Mouse (Mus musculus) forebrain, postnatal 0 days (tissue): Measurements from ENCODE around the gene Srgap2. TPM values are rescaled to one million over a fixed set of nuclear protein-coding genes. Genes with fewer than 3 reads are reported as not detected.

ENCODE experiments used
- ATAC-seq: fragments of 200-750 bp; cut with Nextera tagmentation; 2 replicates; pipeline ENCODE4 v1.8.0; 2017; ENCODE audit warnings: mild to moderate bottlenecking, moderate library complexity
- DNase-seq: peaks from one replicate; pipeline ENCODE4 v3.0.0-alpha.2; 2015
- H3K27ac ChIP-seq: fragments of 300-500 bp; sonication (generic); 2 replicates; pipeline ENCODE4 v1.5.1; 2014; ENCODE audit warnings: low read depth, mild to moderate bottlenecking, antibody characterized with exemption, low read length, moderate library complexity, mixed read lengths
- H3K27me3 ChIP-seq: fragments of 300-500 bp; sonication (generic); 2 replicates; pipeline ENCODE4 v1.6.1; 2014; ENCODE audit warnings: mild to moderate bottlenecking, low read length, mixed read lengths; ENCODE audit not compliant: insufficient read depth
- H3K36me3 ChIP-seq: fragments of 300-500 bp; sonication (generic); 2 replicates; pipeline ENCODE4 v1.6.1; 2014; ENCODE audit warnings: mild to moderate bottlenecking, moderate library complexity; ENCODE audit not compliant: insufficient read depth
- H3K4me1 ChIP-seq: fragments of 300-500 bp; sonication (generic); 2 replicates; pipeline ENCODE4 v1.6.1; 2014; ENCODE audit warnings: antibody characterized with exemption; ENCODE audit not compliant: insufficient read depth
- H3K4me2 ChIP-seq: fragments of 300-500 bp; sonication (generic); 2 replicates; pipeline ENCODE4 v1.6.1; 2014; ENCODE audit warnings: low read depth, mild to moderate bottlenecking, moderate library complexity
- H3K4me3 ChIP-seq: fragments of 300-500 bp; sonication (generic); 2 replicates; pipeline ENCODE4 v1.5.1; 2014; ENCODE audit warnings: low read depth, low read length, mixed read lengths
- H3K9ac ChIP-seq: fragments of 300-500 bp; sonication (generic); 2 replicates; pipeline ENCODE4 v1.6.1; 2014; ENCODE audit warnings: mild to moderate bottlenecking
- H3K9me3 ChIP-seq: fragments of 300-500 bp; sonication (generic); 2 replicates; pipeline ENCODE4 v1.6.1; 2016; ENCODE audit warnings: low read length
- CTCF ChIP-seq: sonication (generic); IDR thresholded peaks from 2 replicates; pipeline ENCODE4 v1.5.1; 2016; ENCODE audit warnings: antibody characterized with exemption, control low read depth, low read depth
- WGBS: fragments of 180-500 bp; shearing (Covaris S2); extraction: QIAGEN DNeasy Blood & Tissue Kit; methylation state at CpG from one replicate; pipeline ENCODE4 v1.1.7; 2014; 5-methylcytosine and 5-hydroxymethylcytosine counted together
- polyA plus RNA-seq: library from polyadenylated mRNA; unstranded; fragments of >200 nt; fragmentation: Nextera tagmentation; extraction: Ambion mirVana; gene quantifications from 2 replicates; pipeline ENCODE4 v1.2.1, GENCODE M21; 2015
- total RNA-seq: library from RNA; depleted of rRNA; stranded (reverse); fragments of >200 nt; gene quantifications from 2 replicates; pipeline ENCODE4 v1.2.3, GENCODE M21; 2014

Gene Srgap2
- total and polyA plus RNA-seq, 2 experiments from 2014 or later: 28.1 to 68.4 TPM

DNA sequence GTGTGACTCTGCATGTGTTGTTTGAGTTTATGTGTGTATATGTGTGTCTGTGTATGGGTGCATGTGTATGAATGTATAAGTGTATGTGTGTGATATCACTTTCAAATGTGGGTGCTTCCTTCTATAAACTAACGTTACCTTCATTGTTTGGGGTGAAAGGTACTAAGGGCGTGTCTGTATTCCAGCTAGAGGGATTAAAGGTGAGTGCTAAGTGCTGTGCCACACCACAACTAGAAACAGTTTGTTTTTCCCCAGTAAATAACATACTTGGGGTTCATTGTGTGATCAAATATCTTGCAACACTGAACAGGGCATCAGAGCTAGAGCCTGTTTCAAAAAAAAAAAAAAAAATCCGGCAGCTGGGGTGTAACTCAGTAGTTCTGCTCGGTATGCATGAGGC, 245.4 kb downstream of the Srgap2 start:
- DNase-seq (no peak), ATAC-seq (no peak)
- peaks cover 3% of the 10 kb centered on the region for H3K36me3 ChIP-seq
- no peaks in the 10 kb centered on the region for H3K27me3 ChIP-seq
- no peak overlapping the region for H3K27ac ChIP-seq
- H3K4me1 ChIP-seq: no peaks in the 10 kb centered on the region
- H3K9ac ChIP-seq: no peak overlapping the region
- WGBS: 45% methylated on average over 4 of the region's 4 CpGs
- no peaks in the 10 kb centered on the region for H3K9me3 ChIP-seq
- no peak overlapping the region for H3K4me3 ChIP-seq
- H3K4me2 ChIP-seq: no peak overlapping the region
- no peak for TF ChIP-seq CTCF

DNA sequence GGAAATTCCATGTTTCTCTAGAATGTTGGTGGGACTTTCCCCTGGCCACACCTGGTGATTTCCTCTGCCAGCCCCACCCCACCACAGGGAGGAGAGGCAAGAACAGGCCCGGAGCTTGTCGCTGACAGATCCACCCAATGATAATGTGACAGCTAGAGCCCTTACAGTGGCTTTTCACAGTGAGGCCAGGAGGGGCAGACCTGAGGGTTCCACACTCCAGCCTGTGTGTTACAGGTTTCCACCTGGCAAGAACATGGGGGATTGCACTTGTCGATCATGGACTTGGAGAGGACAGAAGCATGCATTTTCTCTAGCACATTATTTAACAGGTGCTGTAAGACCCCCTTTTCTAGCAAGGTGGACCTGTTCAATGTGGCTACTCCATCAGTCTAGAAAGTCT, 246.9 kb downstream of the Srgap2 start:
- ATAC-seq: no peak
- no peak for TF ChIP-seq CTCF

DNA sequence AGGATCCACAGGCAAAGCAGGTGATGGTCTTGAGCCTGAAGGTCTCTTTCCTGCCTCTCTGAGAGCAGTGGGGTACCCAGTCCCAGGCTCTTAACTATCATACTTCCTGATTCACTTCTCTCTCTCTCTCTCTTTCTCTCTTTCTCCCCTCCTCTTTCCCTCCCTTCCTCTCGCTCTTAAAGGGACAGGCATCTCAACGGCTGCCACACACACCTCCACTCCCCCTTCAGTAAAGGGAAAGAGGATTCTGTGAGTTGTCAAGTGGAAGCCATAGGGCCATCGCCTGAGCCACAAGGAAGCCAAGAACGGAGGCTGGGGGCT, 247.7 kb downstream of the Srgap2 start, which contains the start of gene Ikbke:
TSS of gene Ikbke (minus strand) at position 151 of the 321 bp plus-strand sequence.
- H3K36me3 ChIP-seq: no peaks in the 10 kb centered on the region
- TF ChIP-seq CTCF: no peak
- no peak within 1 kb of the TSS for H3K4me3 ChIP-seq

More for the DNA sequence above, 246.9 kb downstream of the Srgap2 start:
- H3K9me3 ChIP-seq: no peaks in the 10 kb centered on the region
- H3K27me3 ChIP-seq: no peaks in the 10 kb centered on the region
- H3K9ac ChIP-seq: no peak overlapping the region
- no peaks in the 10 kb centered on the region for H3K36me3 ChIP-seq
- no peak overlapping the region for H3K27ac ChIP-seq
- H3K4me1 ChIP-seq: no peaks in the 10 kb centered on the region
- DNase-seq: no peak
- no peak overlapping the region for H3K4me2 ChIP-seq
- no peak overlapping the region for H3K4me3 ChIP-seq
- 69% methylated on average over 3 of the region's 3 CpGs for WGBS

DNA sequence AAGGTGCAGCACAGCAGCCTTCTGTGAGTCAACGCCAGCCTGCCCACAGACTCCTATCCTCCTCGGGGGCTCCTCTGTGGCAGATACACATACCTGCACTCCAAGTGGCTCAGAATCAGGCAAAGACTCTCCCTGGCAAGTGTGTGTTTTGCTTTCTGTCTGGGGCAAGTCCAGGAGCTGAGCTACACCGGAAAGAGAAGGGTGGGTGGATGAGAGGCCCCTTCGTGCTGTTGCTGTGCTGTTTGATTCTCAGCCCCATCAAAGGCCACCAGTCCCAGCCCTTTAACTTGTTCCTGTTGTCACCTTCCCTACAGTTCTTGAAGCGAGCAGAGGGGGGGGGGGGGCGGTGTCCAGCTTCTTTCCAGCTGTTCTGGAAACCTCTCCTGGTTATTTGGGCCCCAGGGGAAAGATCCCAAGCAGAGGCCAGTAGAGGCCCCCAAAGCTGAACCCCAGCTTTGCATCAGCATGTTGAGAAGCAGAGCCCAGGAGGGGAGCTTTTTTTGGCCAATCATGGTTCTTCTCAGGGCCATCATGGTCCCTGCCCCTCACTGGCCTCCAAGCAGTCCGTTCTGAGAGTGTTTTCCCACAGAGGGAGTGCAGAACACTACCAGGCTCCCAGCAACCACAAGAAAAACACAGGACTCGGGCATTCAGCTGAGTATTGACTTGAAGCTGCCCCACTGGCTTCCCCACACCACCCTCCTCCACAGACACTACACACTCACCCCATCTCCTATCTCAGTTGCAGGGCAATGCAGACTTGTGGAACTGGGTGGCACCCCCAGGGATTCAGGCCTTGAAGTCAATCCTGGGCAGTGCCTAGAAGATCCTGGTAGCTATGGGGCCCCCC, 248.3 kb downstream of the Srgap2 start:
- DNase-seq: no peak
- Histone ChIP-seq H3K4me1 (no peaks in the 10 kb centered on the region), H3K4me2 (no peak overlapping the region), H3K27ac (no peak overlapping the region), H3K36me3 (no peaks in the 10 kb centered on the region), H3K27me3 (no peaks in the 10 kb centered on the region), H3K4me3 (no peak overlapping the region), H3K9ac (no peak overlapping the region), H3K9me3 (no peaks in the 10 kb centered on the region)
- no peak for ATAC-seq
- TF ChIP-seq CTCF: no peak
- 58% methylated on average over 7 of the region's 8 CpGs for WGBS

More for the DNA sequence above, 247.7 kb downstream of the Srgap2 start, which contains the start of gene Ikbke:
- 40% methylated on average over 4 of the region's 4 CpGs for WGBS
- H3K4me1 ChIP-seq: no peaks in the 10 kb centered on the region
- ATAC-seq (no peak), DNase-seq (no peak)
- H3K9ac ChIP-seq: no peak within 1 kb of the TSS
- H3K27ac ChIP-seq: no peak within 1 kb of the TSS
- no peak within 1 kb of the TSS for H3K4me2 ChIP-seq
- H3K9me3 ChIP-seq: no peaks in the 10 kb centered on the region
- H3K27me3 ChIP-seq: no peaks in the 10 kb centered on the region

DNA sequence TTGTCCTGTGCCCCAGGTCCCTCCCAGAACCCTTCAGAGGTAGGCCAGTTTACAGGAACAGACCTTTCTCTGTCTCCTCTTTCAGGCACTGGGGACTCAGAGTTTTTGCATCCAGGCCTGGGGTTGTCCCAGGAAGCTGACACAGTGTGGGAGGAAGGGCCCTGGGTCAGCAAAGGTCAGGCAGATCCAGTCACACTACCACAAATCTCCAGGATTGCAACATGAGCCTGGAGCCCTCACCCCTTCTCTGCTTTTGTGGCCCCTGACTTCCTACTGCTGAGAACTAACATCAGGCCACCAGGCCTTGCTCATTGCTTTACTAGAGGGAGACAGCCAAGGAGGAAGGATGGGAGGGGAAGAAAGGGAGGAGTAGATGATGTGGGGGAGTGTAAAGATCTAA, 250.3 kb downstream of the Srgap2 start:
- no peak for DNase-seq
- Histone ChIP-seq H3K4me1 (no peaks in the 10 kb centered on the region), H3K9ac (no peak overlapping the region), H3K9me3 (no peaks in the 10 kb centered on the region), H3K4me3 (no peak overlapping the region), H3K27ac (no peak overlapping the region), H3K36me3 (no peaks in the 10 kb centered on the region), H3K27me3 (no peaks in the 10 kb centered on the region), H3K4me2 (no peak overlapping the region)
- TF ChIP-seq CTCF: no peak
- ATAC-seq: no peak

DNA sequence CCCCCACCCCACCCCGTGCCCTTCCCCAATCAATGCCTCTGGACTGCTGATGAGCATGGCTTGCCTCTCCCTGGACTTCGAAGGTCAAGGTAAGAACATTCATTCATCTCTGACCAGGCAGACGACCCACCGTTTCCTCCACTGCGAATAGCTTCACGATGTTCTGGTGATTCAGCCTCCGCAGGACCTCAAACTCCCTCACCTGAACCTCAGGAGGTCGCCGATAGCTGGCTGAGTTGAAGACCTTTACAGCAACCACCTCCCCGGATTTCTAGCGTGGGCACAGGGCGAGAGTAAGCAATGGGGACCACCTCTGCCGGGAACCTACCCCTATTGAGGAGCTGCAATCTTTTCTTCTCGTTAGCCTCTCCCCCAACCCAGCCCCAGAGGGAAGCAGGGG, 251.6 kb downstream of the Srgap2 start:
- no peaks in the 10 kb centered on the region for H3K9me3 ChIP-seq
- no peaks in the 10 kb centered on the region for H3K27me3 ChIP-seq
- TF ChIP-seq CTCF: no peak
- H3K36me3 ChIP-seq: no peaks in the 10 kb centered on the region
- H3K9ac ChIP-seq: no peak overlapping the region
- WGBS: 84% methylated on average over 14 of the region's 14 CpGs
- no peak overlapping the region for H3K27ac ChIP-seq
- H3K4me1 ChIP-seq: no peaks in the 10 kb centered on the region
- no peak overlapping the region for H3K4me3 ChIP-seq
- no peak for ATAC-seq
- no peak overlapping the region for H3K4me2 ChIP-seq
- DNase-seq: no peak

DNA sequence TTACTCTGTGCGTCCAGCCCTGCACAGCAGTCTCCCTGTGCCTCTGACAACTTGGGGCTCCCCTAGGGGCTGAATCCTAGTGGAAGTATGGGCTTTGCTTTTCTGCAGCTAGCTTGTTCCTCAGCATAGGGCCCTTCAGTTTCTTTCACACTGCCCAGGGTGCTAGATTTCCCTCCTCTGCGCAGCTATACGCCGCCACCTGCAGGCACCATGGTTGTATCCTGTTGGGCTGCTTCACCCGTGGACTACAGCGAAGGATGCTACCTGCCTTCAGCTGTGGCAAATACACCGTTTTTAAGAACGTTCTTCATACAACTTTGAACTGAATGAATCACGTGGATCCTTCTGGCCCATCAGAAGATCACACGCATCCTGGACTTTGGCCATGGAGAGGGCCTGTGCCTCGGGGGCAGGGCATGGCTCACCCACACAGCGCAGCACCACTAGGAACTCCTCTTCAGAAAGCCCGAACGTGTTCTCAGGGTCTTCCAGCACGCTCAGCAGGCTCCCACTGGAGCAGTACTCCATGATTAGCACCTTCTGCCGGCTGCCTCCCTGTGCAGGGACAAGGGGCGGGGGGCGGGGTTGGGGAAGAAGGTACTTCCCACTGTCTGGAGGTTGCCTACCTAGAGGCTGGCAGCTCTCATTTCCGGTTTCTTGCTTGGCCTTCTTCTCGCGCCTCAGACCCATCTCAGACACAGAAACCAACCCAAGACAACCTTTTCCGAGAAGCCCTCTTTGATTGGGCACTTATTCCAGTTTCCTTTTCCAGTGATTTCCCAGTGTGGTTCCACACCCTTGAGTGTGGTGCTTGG, 252.2 kb downstream of the Srgap2 start:
- Histone ChIP-seq H3K4me2 (no peak overlapping the region), H3K27me3 (no peaks in the 10 kb centered on the region), H3K9ac (no peak overlapping the region), H3K4me3 (no peak overlapping the region), H3K9me3 (no peaks in the 10 kb centered on the region), H3K27ac (no peak overlapping the region), H3K36me3 (no peaks in the 10 kb centered on the region), H3K4me1 (no peaks in the 10 kb centered on the region)
- peak; percentile 29; the same call in 1 of the 2 replicates for TF ChIP-seq CTCF
- DNase-seq: no peak
- WGBS: 55% methylated on average over 22 of the region's 22 CpGs
- ATAC-seq: no peak
